Mouse (Mus musculus) 3T3-L1 (cell line): ENCODE data around the gene 1700003E16Rik.

Experiments used
- DNase-seq: peaks from one replicate; pipeline ENCODE4 v3.0.0-alpha.2; 2015; ENCODE audit warnings: low read depth, low spot score

Gene 1700003E16Rik

DNA sequence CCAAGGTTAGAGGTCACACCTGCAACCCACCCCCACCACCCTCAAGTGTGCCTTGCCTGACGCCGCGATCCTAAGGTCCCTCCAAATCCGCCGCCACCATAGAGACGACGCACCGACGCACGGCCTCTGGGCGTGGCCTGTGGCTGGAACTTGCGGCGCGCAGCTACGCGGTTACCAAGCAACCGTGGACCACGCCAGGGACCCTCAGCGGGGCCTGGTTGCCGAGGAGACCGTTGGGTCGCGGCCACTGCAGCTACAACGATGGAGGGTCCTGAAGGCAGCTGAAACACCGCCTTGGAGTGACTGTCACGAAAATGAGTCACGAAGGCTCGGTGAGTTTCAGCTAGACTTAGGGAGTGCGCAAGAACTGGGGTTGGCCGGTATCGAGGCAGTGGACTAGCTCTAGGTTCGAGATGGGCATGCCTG is at the start of gene 1700003E16Rik, which contains the start of gene Wdr54:
TSS of gene 1700003E16Rik (plus strand) at position 146 of the 426 bp plus-strand sequence.
TSS of gene Wdr54 (minus strand) at position 139 of the 426 bp plus-strand sequence.
- peak; percentile 71 for DNase-seq

- DNase-seq = peak; percentile 91
These were observed 48.4 kb upstream of the 1700003E16Rik start for GRCm38 (mm10) chr6:83107566-83108400.

DNA sequence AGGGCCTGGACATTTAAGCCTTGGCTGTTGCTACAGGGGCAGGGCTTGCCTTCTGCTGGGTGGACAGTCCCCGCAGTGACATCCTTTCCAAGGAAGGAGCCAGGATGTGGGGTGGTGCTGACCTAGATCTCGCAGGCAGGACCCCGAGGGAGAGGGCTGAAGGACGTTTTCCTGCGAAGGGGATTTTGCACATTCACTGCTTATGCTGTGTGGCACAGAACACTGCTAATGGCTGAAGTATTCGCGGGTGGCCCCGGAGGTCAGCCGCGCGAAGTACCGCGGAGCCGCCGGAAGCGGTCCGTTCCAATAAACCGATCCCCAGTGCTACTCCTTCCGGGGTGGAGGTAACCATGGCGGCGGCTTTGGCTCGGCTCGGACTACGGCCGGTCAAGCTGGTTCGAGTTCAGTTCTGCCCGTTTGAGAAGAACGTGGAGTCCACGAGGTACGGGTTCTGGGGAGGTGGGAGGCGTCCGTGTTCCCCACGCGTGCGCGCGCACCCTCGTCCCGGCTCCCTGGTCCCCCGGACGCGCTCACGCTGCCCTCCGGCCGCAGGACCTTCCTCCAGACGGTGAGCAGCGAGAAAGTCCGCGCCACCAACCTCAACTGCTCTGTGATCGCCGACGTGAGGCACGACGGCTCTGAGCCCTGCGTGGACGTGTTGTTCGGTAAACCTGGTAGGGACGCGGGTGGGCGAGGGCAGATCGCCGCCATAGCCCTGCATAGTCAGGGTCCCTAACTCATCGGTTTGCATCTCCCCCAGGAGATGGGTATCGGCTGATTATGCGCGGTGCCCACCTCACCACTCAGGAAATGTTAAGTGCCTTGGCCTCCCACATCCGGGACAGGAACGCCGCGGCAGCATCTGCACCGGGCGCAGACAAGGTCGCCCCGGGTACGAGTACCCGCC is 47.2 kb upstream of the 1700003E16Rik start, which contains the start of gene Mrpl53:
TSS of gene Mrpl53 (plus strand) at position 279 of the 907 bp plus-strand sequence.
- peak; percentile 82 for DNase-seq

DNA sequence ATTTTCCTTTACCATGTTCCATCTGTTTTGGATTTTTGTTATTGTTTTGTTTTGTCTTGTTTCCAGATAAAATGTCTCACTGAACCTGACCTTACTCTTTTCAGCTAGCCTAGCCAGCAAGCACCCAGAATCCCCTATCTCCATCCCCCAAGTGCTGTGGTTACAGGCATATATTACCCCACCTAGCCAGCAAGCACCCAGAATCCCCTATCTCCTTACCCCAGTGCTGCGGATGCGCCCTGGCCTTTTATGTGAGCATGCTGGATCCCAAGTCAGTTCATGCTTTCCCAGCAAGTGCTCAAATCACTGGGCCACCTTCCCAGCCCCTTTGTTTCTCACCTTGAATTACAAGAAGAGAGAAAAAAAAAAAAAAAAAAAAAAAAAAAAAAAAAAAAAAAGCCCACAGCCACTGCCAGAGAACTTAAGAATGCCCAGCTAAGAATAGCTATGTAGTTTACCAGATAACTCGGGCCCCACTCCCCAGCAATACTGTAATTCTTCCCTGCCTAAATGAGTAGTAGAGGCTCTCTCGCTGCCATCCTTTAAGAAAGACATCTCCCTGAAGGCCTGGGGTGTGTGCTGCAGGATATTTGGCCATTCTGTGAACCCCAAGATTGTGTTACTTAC is 44.6 kb upstream of the 1700003E16Rik start:
- no peak for DNase-seq

DNA sequence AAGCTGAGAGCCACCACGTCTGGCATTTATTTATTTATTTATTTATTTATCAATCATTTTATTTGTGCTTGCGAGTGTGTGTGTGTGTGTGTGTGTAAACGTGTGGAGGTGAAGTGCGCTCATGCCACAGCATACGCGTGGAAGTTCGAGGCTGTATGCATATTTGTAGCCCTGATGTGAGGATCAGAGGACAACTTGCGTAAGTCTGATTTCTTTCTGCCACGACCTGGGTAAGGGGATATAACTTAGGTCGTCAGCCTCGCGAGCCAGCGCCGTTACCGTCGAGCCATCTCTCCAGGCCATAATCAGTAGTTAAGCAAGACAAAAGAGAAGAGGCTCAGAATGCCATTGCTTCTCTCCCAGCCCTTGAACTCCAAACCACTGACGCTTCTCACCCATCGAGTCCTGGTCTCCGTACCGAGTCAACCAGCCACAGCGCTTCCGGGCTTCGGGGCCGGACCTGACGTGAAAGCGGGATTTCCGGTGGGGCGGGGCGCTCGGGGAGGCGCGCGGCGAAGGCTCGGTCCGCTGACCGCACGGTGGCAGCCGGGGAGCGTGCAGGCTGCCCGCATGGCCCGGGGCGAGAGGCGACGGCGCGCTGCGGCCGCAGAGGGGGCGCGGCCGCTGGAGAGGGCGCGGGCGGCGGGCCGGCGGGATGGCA is 41.1 kb upstream of the 1700003E16Rik start, which contains the start of gene Mogs:
TSS of gene Mogs (plus strand) at position 486 of the 661 bp plus-strand sequence.
- DNase-seq = peak; percentile 94

DNA sequence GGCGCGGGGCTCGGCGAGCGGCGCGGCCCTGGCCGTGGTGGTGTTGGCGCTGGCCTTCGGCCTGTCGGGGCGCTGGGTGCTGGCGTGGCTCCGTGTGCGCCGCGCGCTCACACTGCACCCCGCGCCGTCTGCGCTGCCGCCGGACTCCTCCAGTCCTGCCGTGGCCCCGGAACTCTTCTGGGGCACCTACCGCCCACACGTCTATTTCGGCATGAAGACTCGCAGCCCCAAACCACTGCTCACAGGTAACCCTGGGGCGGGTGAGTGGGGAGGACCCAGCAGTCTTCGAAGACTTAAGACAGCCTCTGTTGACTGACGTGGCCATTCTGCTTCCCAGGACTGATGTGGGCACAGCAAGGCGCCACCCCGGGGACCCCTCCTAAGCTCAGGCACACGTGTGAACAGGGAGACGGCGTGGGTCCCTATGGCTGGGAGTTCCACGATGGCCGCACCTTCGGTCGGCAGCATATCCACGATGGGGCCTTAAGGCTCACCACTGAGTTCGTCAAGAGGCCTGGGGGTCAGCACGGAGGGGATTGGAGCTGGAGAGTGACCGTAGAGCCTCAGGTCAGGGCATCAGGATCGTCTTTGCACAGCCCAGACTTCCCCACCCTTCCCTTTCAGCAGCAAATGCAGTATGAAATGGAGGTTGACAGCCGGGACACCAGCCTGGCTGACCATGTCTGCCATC is 40.4 kb upstream of the 1700003E16Rik start:
- no peak for DNase-seq

- DNase-seq = no peak
These were observed 39.6 kb upstream of the 1700003E16Rik start for GRCm38 (mm10) chr6:83116373-83117164.

DNA sequence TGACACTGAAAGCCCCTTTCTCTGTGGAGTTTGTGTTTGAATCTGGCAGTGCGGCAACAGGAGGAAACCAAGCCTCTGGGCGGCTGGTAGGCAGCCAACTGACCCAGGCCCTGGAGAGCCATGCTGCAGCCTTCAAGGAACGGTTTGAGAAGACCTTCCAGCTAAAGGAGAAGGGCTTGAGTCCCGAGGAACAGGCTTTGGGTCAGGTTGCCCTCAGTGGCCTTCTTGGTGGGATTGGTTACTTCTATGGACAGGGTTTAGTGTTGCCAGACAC is 39.1 kb upstream of the 1700003E16Rik start:
- DNase-seq = no peak

GRCm38 (mm10) chr6:83117616-83118015 is 38.6 kb upstream of the 1700003E16Rik start:
- DNase-seq = no peak

DNA sequence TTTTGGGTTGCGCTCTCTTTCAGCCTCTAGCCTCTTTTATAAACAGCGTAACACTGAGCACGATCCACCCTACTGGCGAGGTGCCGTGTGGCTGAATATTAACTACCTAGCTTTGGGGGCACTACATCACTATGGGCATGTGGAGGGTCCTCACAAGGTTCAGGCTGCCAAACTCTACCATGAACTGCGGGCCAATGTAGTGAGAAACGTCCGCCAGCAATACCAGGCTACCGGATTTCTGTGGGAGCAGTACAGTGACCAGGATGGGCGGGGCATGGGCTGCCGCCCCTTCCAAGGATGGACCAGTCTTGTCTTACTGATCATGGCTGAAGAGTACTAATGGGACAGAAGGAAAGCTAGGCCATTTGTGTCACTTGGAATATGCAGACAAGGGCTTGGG is 37.8 kb upstream of the 1700003E16Rik start:
- no peak for DNase-seq

GRCm38 (mm10) chr6:83118825-83119733 is 37.1 kb upstream of the 1700003E16Rik start:
- no peak for DNase-seq

DNA sequence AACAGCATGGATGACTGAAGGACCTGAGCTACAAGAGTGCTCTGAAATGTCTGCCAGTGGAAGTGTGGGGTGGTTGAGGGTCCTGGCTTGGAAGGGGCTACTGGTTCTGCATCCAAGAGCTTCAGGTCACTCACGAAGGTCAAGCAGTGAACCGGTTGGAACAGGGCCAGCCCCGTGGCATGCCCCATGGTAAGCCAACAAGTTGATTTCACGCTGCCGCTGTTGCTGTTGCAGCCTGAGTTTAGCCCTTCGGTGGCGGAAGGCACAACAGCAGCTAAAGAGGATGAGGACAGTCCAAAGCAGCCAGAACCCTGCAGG is 36.5 kb upstream of the 1700003E16Rik start:
- no peak for DNase-seq

- peak; percentile 100 for DNase-seq
These were observed 35.0 kb upstream of the 1700003E16Rik start, which contains the start of gene Wbp1 for GRCm38 (mm10) chr6:83120930-83121862. Gene Wbp1 (minus strand): TSS chr6:83121559.

- DNase-seq = no peak
These were observed 34.1 kb upstream of the 1700003E16Rik start for GRCm38 (mm10) chr6:83121863-83122710.

DNA sequence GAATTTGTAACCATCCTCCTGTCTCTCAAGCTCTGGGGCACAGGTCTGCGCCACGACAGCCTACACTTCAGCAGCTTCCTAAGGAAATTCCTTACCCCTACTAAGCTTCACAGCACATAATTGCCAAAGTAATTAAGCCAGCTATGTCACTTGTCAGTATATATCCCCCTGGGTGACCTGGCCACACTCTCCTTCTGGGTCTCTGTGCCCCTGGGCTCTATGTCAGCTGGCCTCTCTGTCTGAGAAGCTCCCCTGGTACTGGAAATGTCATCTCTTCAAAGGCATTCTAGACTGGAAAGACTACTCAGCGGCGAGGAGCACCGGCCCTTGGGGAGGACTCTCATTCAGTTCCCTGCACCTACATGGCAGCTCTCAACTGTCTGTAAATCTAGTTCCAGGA is 33.2 kb upstream of the 1700003E16Rik start:
- DNase-seq = no peak

- peak; percentile 99 for DNase-seq
These were observed 31.3 kb upstream of the 1700003E16Rik start for GRCm38 (mm10) chr6:83124851-83125312.

- DNase-seq = no peak
These were observed 30.9 kb upstream of the 1700003E16Rik start, which contains the start of gene Ino80b for GRCm38 (mm10) chr6:83125331-83125730. Gene Ino80b (minus strand): TSS chr6:83125431.
